10 mouse cellular contexts compared by ENCODE assay signal in the genomic region with DNA sequence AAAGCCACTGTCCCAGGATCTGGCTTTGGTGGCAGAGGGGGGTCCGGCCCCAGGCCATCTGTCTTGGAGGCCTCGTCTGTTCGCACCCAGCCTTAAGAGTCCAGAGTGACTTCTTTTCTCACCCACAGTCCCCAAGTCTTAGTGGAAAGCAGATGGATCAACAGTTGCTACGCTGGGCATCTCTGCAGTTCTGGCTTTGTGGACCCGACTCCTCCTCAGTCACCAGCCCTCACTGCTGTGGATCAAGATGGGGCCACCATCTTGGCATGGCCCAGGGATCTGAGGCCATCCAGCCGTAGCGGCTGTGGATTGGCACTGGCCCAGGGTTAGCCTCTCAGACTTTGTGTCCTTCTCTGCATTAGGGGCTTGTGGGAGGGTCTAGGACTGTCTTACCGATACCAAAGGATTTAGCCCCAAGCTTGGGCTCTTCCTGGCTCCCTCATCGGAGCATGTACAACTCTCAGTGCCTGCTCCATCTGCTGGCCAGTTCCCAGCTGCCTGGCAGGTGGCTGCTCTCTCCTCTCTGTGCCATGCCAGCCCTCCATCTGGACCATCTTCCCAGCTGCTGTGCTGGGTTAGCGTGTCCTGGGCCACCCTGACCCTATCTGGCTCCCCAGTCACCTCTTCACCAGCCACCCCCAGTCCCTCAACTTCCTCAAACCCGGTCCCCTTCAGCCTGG.
A peak's percentile ranks its signal among the peaks of the same experiment; 100 is the strongest.
DNase-seq lines count a peak whose midpoint lies in the region; ATAC-seq and TF ChIP-seq lines count a peak whose summit lies in the region.
"Had no signal": no experiment of that assay in that cellular context is flagged by ENCODE, and none has a peak within 500 bp of the region (broad histone marks: within the 10 kb centered on the region; RNA-seq: fewer than 3 reads in every experiment).

No protein-coding gene starts in this region.

- peaks cover 18% of the 10 kb centered on the region for H3K4me1 ChIP-seq in hindbrain, postnatal 0 days (ENCODE audit: insufficient read depth, low read length)
- H3K4me1 ChIP-seq: stomach, embryonic 15.5 days had no signal

- intact Hi-C loops in left cerebral cortex, postnatal 4 days (cut with DNase I), result no loop called here
- intact Hi-C loops in left cerebral cortex, adult 2 months (cut with DNase I), result loop anchor here (5.0 kb wide), 1 partner anchor 89 kb away; no protein-coding TSS in a partner anchor
- intact Hi-C loops in heart, postnatal 25 days (cut with DNase I), result loop anchor here (5.0 kb wide), 1 partner anchor 144 kb away; no protein-coding TSS in a partner anchor

- no peaks in the 10 kb centered on the region for H3K27me3 ChIP-seq in hindbrain, postnatal 0 days (ENCODE audit: insufficient read depth, low read length)
- H3K27me3 ChIP-seq: stomach, embryonic 15.5 days had no signal

- peak; percentile 57 for ATAC-seq in hindbrain, postnatal 0 days

- no peak overlapping the region for H3K4me2 ChIP-seq in hindbrain, postnatal 0 days (ENCODE audit: low read depth, low read length)
- H3K4me2 ChIP-seq: lung, embryonic 14.5 days; stomach, embryonic 15.5 days had no signal

- DNase-seq in left cerebral cortex, postnatal 4 days, result peak; percentile 96
- DNase-seq in left cerebral cortex, adult 2 months (ENCODE audit: extremely low spot score in 1 of 2, low spot score in 2 of 2), result no peak
- DNase-seq in cerebellum, postnatal 36 days, result peak; percentile 85 to 88
- peak; percentile 86 for DNase-seq in hindbrain, postnatal 0 days (ENCODE audit: low spot score)
- DNase-seq in right cerebral cortex, postnatal 25 days, result peak; percentile 26
- DNase-seq in kidney, postnatal 36 days, result no peak
- DNase-seq in heart, postnatal 25 days (ENCODE audit: low spot score), result no peak
- no peak for DNase-seq in kidney, postnatal 14 days
- DNase-seq: lung, embryonic 14.5 days had no signal

- no peak overlapping the region for H3K9ac ChIP-seq in hindbrain, postnatal 0 days (replicated peaks; ENCODE audit: low read length)
- H3K9ac ChIP-seq: lung, embryonic 14.5 days; stomach, embryonic 15.5 days had no signal

- no peak overlapping the region for H3K4me3 ChIP-seq in left cerebral cortex, adult 2 months
- no peak overlapping the region for H3K4me3 ChIP-seq in hindbrain, postnatal 0 days (ENCODE audit: low read length)
- H3K4me3 ChIP-seq: stomach, embryonic 15.5 days had no signal

- 43% methylated on average over 11 of the region's 11 CpGs for WGBS in hindbrain, postnatal 0 days

- TF ChIP-seq CTCF in left cerebral cortex, adult 2 months (IDR thresholded peaks at IDR 0.05), result no peak; the same call in none of the 2 replicates
- peak; percentile 46 for TF ChIP-seq CTCF in hindbrain, postnatal 0 days (IDR thresholded peaks at IDR 0.05; ENCODE audit: low read depth)

- H3K36me3 ChIP-seq in hindbrain, postnatal 0 days (ENCODE audit: insufficient read depth, low read length), result peaks cover 15% of the 10 kb centered on the region; the same call in 1 of the 2 replicates

- no peaks in the 10 kb centered on the region for H3K9me3 ChIP-seq in hindbrain, postnatal 0 days (ENCODE audit: low read length)
- H3K9me3 ChIP-seq: stomach, embryonic 15.5 days had no signal

- H3K27ac ChIP-seq in left cerebral cortex, adult 2 months, result no peak overlapping the region
- H3K27ac ChIP-seq in hindbrain, postnatal 0 days, result peak overlapping the region; percentile 57
- H3K27ac ChIP-seq: stomach, embryonic 15.5 days had no signal

Comparison
In these comparisons a context has a peak if more than half of its experiments do, and no peak if none do; other contexts are left out.
1. DNase-seq: peak in left cerebral cortex, postnatal 4 days (single experiment), cerebellum, postnatal 36 days (2 of 2), hindbrain, postnatal 0 days (single experiment) and right cerebral cortex, postnatal 25 days (single experiment); none in left cerebral cortex, adult 2 months (0 of 2), kidney, postnatal 36 days (0 of 2), heart, postnatal 25 days (single experiment) and kidney, postnatal 14 days (single experiment).